Mouse (Mus musculus): ENCODE measurements around the gene Hoxb4. TPM values are rescaled to one million over a fixed set of nuclear protein-coding genes. Genes with fewer than 3 reads are reported as not detected.

Gene Hoxb4
- polyA plus RNA-seq (2014; fragmentation: Nextera tagmentation; extraction: Ambion mirVana) = 0.09 and 0.15 TPM in 2 replicates

DNA sequence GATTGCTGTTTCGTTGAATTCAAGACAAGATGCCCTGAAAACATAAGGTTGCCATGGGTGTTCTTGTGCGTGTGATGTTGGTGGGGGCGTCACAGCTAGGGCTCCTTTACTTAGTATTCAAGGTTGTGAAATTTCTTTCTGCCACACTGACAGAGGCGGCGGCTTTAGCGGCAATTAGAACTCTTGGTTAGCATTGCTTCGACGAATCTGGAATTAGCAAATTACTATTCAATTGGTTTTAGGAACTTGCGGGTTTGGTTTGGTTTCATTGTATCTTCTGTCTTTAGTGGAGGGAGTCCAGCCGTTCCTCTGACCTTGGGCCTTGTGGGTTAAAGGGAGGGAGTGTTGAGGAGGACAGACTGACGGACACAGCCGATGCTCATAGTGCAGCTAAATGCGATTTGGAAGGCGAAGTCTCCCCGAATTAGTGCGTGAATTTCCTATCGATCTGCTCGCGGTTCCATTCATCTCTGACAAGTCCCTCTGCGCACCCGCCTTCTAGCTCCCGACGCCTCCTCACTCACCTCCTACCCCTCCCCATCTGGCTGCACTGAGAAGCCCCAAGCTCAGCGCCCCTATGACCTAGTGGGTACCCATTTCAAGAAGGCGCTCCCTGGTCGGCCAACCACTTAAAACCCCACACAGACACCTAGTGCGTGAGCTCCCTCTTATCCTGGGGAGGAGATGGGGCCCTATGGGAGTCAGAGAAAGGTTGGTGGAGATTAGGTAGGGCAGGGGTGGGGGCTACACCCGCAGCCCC lies at the start of gene Hoxb4:
Gene Hoxb4 (plus strand): TSS at position 660 of the 760 bp plus-strand sequence.
- Histone ChIP-seq H3K27me3 (ENCODE audit: control insufficient read depth, insufficient read depth, low read length) (peaks cover 98% of the 10 kb centered on the region), H3K36me3 (ENCODE audit: control insufficient read depth, insufficient read depth, low read length) (no peaks in the 10 kb centered on the region), H3K4me3 (ENCODE audit: control insufficient read depth in 1 of 2, insufficient read depth in 1 of 2, low read depth in 1 of 2, low read length in 2 of 2) (peak within 1 kb of the TSS; percentile 39), H3K4me2 (ENCODE audit: low read length) (peak within 1 kb of the TSS; percentile 55), H3K9ac (ENCODE audit: low read length) (peak within 1 kb of the TSS; percentile 66; the same call in 1 of the 2 replicates), H3K4me1 (ENCODE audit: control insufficient read depth in 2 of 2, insufficient read depth in 2 of 2, low read length in 2 of 2) (0 out of 4 replicates have a peak, but pooled peaks cover 2 to 7% of the 10 kb centered on the region in 2 experiments), H3K9me3 (ENCODE audit: control insufficient read depth, low read length) (no peaks in the 10 kb centered on the region), H3K27ac (replicated peaks in 1 of 2; ENCODE audit: control insufficient read depth in 1 of 2, insufficient read depth in 1 of 2, low read depth in 2 of 2, low read length in 2 of 2) (peak within 1 kb of the TSS in 1 of 2 experiments; percentile 57; a peak in 2 of 4 replicates)
- WGBS = 3% methylated on average over 28 of the region's 28 CpGs
- 0 out of 2 replicates have a peak, but pooled peaks have one; percentile 42 for ATAC-seq (ENCODE audit: insufficient number of reproducible peaks, insufficient read depth, low FRiP score, low read depth)

DNA sequence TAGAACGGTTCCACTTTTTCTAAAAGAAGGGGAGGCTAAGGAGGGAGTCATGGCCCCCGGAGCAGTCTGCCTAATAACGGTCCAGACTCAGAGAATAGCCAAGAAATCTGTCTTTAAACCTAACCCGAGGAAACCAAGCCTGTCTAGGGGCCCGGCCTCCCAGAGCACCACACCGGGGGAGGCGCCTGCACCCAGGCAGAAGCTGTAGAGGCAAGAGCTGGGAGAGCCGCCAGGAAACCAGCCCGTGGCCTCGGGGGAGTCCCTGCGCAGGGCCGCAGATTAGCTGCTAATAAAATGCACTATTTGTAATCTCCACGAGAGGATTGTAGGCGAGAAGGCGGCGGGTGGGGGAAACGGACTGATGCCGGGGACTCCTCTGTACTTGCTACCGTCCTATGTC lies 48.2 kb upstream of the Hoxb4 start:
- Histone ChIP-seq H3K27ac (replicated peaks in 1 of 2; ENCODE audit: control insufficient read depth in 1 of 2, insufficient read depth in 1 of 2, low read depth in 2 of 2, low read length in 2 of 2) (no peak overlapping the region), H3K9ac (ENCODE audit: low read length) (no peak overlapping the region), H3K36me3 (ENCODE audit: control insufficient read depth, insufficient read depth, low read length) (no peaks in the 10 kb centered on the region), H3K9me3 (ENCODE audit: control insufficient read depth, low read length) (no peaks in the 10 kb centered on the region), H3K27me3 (ENCODE audit: control insufficient read depth, insufficient read depth, low read length) (peaks cover 99% of the 10 kb centered on the region), H3K4me1 (ENCODE audit: control insufficient read depth in 2 of 2, insufficient read depth in 2 of 2, low read length in 2 of 2) (peaks cover 0 to 11% of the 10 kb centered on the region in 2 experiments; a peak in 2 of 4 replicates), H3K4me2 (ENCODE audit: low read length) (no peak overlapping the region), H3K4me3 (ENCODE audit: control insufficient read depth in 1 of 2, insufficient read depth in 1 of 2, low read depth in 1 of 2, low read length in 2 of 2) (no peak overlapping the region)
- WGBS = under 1% methylated on average over 19 of the region's 19 CpGs
- ATAC-seq (ENCODE audit: insufficient number of reproducible peaks, insufficient read depth, low FRiP score, low read depth) = no peak

DNA sequence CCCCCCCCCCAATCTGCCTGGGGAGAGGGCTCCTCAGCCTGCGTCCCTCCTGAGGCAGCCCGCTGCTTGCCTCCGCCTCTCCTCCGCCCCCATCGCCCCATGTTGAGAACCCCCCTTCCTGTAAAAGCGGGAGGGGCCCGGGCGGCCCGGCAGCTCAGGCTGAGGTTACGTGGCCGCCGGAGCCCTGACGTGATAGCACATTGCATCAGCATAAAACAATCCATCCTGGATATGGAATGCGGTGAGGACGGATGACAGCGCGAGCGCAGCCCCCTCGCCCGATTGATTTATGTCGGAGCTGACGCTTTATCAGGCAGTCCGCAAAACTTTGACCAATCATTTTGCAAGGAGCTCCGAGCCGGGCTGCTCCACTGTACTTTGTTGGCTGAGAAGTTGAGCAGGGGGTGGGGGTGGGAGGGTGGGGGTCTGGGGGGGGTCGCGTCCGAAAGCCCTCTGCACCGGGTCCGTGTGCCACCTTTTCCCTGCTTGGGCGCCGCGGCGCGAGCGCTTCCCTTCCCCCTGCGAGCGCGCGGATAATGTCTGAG lies 47.0 kb upstream of the Hoxb4 start, which contains the start of gene Hoxb9:
Gene Hoxb9 (plus strand): TSS at position 462 of the 545 bp plus-strand sequence.
- Histone ChIP-seq H3K27ac (replicated peaks in 1 of 2; ENCODE audit: control insufficient read depth in 1 of 2, insufficient read depth in 1 of 2, low read depth in 2 of 2, low read length in 2 of 2) (no peak within 1 kb of the TSS), H3K9ac (ENCODE audit: low read length) (no peak within 1 kb of the TSS), H3K36me3 (ENCODE audit: control insufficient read depth, insufficient read depth, low read length) (no peaks in the 10 kb centered on the region), H3K27me3 (ENCODE audit: control insufficient read depth, insufficient read depth, low read length) (peaks cover 100% of the 10 kb centered on the region), H3K4me3 (ENCODE audit: control insufficient read depth in 1 of 2, insufficient read depth in 1 of 2, low read depth in 1 of 2, low read length in 2 of 2) (peak within 1 kb of the TSS in 1 of 2 experiments; percentile 29; a peak in 2 of 4 replicates), H3K4me2 (ENCODE audit: low read length) (peak within 1 kb of the TSS; percentile 48), H3K4me1 (ENCODE audit: control insufficient read depth in 2 of 2, insufficient read depth in 2 of 2, low read length in 2 of 2) (peaks cover 0 to 11% of the 10 kb centered on the region in 2 experiments; a peak in 2 of 4 replicates), H3K9me3 (ENCODE audit: control insufficient read depth, low read length) (no peaks in the 10 kb centered on the region)
- no peak for ATAC-seq (ENCODE audit: insufficient number of reproducible peaks, insufficient read depth, low FRiP score, low read depth)
- under 1% methylated on average over 38 of the region's 40 CpGs for WGBS

DNA sequence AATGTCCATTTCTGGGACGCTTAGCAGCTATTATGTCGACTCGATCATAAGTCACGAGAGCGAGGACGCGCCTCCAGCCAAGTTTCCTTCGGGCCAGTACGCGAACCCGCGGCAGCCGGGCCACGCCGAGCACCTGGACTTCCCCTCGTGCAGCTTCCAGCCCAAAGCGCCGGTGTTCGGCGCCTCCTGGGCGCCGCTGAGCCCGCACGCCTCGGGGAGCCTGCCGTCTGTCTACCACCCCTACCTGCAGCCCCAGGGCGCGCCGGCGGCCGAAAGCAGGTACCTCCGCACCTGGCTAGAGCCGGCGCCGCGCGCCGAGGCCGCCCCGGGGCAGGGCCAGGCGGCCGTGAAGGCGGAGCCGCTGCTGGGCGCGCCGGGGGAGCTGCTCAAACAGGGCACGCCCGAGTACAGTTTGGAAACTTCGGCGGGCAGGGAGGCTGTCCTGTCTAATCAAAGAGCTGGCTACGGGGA lies 46.5 kb upstream of the Hoxb4 start:
- no peak overlapping the region for H3K27ac ChIP-seq (replicated peaks in 1 of 2; ENCODE audit: control insufficient read depth in 1 of 2, insufficient read depth in 1 of 2, low read depth in 2 of 2, low read length in 2 of 2)
- H3K4me1 ChIP-seq (ENCODE audit: control insufficient read depth in 2 of 2, insufficient read depth in 2 of 2, low read length in 2 of 2) = peaks cover 0 to 11% of the 10 kb centered on the region in 2 experiments; a peak in 2 of 4 replicates
- no peak for ATAC-seq (ENCODE audit: insufficient number of reproducible peaks, insufficient read depth, low FRiP score, low read depth)
- no peaks in the 10 kb centered on the region for H3K36me3 ChIP-seq (ENCODE audit: control insufficient read depth, insufficient read depth, low read length)
- H3K4me2 ChIP-seq (ENCODE audit: low read length) = peak overlapping the region; percentile 48
- H3K4me3 ChIP-seq (ENCODE audit: control insufficient read depth in 1 of 2, insufficient read depth in 1 of 2, low read depth in 1 of 2, low read length in 2 of 2) = peak overlapping the region in 1 of 2 experiments; percentile 29; a peak in 2 of 4 replicates
- H3K9ac ChIP-seq (ENCODE audit: low read length) = no peak overlapping the region
- no peaks in the 10 kb centered on the region for H3K9me3 ChIP-seq (ENCODE audit: control insufficient read depth, low read length)
- peaks cover 100% of the 10 kb centered on the region for H3K27me3 ChIP-seq (ENCODE audit: control insufficient read depth, insufficient read depth, low read length)
- WGBS = under 1% methylated on average over 52 of the region's 52 CpGs

DNA sequence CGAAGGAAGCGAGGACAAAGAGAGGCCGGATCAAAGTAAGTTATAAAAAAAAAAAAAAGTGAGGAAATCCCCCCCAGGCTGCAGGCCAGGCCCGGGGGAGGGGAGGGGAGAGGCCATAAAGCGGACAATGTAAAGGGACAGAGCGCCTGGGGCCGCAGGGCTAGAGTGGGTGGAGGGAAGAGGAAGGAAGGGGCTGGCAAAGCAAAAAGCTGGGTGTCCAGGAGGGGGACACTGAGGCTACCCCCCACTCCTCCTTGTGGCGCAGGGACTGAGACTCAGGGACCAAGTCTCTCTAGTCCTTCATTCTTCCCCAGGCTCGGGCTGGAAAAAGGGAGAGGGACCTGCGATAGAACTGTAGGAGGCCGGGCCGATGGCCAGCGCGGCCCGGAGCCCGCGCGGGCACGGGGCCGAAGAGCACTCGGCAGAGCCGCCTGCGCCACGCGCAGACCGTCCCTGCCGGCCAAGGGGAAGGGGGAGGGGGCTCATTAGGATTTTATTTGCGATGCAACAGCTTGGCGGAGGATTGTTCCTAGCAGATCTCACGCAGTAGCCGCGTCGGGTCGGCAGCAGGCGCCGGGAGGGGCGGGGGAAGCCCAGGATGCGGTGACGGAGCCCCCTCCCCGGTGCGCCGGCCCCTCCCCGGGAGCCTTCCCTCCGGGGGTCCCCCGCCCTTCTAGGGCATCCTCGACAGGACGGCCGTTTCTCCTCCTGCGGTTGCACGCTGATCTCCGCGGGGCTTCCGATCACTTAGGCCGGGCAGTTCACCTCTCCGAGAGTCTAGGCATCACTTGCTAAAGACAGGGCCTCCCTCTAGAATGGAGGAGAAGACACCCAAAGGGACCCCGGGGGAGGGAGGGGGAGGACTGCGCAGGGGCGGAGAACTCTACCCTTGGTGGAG lies 45.8 kb upstream of the Hoxb4 start:
- H3K9ac ChIP-seq (ENCODE audit: low read length) = no peak overlapping the region
- peak overlapping the region in 1 of 2 experiments; percentile 29; a peak in 2 of 4 replicates for H3K4me3 ChIP-seq (ENCODE audit: control insufficient read depth in 1 of 2, insufficient read depth in 1 of 2, low read depth in 1 of 2, low read length in 2 of 2)
- H3K27me3 ChIP-seq (ENCODE audit: control insufficient read depth, insufficient read depth, low read length) = peaks cover 100% of the 10 kb centered on the region
- H3K4me1 ChIP-seq (ENCODE audit: control insufficient read depth in 2 of 2, insufficient read depth in 2 of 2, low read length in 2 of 2) = peaks cover 0 to 11% of the 10 kb centered on the region in 2 experiments; a peak in 2 of 4 replicates
- H3K4me2 ChIP-seq (ENCODE audit: low read length) = peak overlapping the region; percentile 48
- H3K36me3 ChIP-seq (ENCODE audit: control insufficient read depth, insufficient read depth, low read length) = no peaks in the 10 kb centered on the region
- H3K9me3 ChIP-seq (ENCODE audit: control insufficient read depth, low read length) = no peaks in the 10 kb centered on the region
- no peak for ATAC-seq (ENCODE audit: insufficient number of reproducible peaks, insufficient read depth, low FRiP score, low read depth)
- H3K27ac ChIP-seq (replicated peaks in 1 of 2; ENCODE audit: control insufficient read depth in 1 of 2, insufficient read depth in 1 of 2, low read depth in 2 of 2, low read length in 2 of 2) = no peak overlapping the region
- WGBS = under 1% methylated on average over 57 of the region's 58 CpGs

DNA sequence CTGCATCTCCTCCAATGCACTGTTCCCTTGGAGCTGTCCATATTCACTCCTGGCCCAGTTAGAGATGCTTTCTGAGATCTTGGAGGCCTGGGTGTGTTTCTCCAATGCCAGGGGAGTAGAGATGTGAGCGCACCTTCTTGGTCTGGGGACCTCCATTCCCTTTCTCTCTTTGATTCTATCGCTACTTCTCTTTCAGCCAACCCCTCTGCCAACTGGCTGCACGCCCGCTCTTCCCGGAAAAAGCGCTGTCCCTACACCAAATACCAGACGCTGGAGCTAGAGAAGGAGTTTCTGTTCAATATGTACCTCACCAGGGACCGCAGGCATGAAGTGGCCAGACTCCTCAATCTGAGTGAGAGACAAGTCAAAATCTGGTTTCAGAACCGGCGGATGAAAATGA lies 43.6 kb upstream of the Hoxb4 start:
- Histone ChIP-seq H3K4me1 (ENCODE audit: control insufficient read depth in 2 of 2, insufficient read depth in 2 of 2, low read length in 2 of 2) (peaks cover 0 to 11% of the 10 kb centered on the region in 2 experiments; a peak in 2 of 4 replicates), H3K36me3 (ENCODE audit: control insufficient read depth, insufficient read depth, low read length) (no peaks in the 10 kb centered on the region), H3K27me3 (ENCODE audit: control insufficient read depth, insufficient read depth, low read length) (peaks cover 100% of the 10 kb centered on the region), H3K27ac (replicated peaks in 1 of 2; ENCODE audit: control insufficient read depth in 1 of 2, insufficient read depth in 1 of 2, low read depth in 2 of 2, low read length in 2 of 2) (no peak overlapping the region), H3K9ac (ENCODE audit: low read length) (no peak overlapping the region), H3K9me3 (ENCODE audit: control insufficient read depth, low read length) (no peaks in the 10 kb centered on the region), H3K4me3 (ENCODE audit: control insufficient read depth in 1 of 2, insufficient read depth in 1 of 2, low read depth in 1 of 2, low read length in 2 of 2) (no peak overlapping the region), H3K4me2 (ENCODE audit: low read length) (no peak overlapping the region)
- ATAC-seq (ENCODE audit: insufficient number of reproducible peaks, insufficient read depth, low FRiP score, low read depth) = no peak
- WGBS = 4% methylated on average over 10 of the region's 10 CpGs

DNA sequence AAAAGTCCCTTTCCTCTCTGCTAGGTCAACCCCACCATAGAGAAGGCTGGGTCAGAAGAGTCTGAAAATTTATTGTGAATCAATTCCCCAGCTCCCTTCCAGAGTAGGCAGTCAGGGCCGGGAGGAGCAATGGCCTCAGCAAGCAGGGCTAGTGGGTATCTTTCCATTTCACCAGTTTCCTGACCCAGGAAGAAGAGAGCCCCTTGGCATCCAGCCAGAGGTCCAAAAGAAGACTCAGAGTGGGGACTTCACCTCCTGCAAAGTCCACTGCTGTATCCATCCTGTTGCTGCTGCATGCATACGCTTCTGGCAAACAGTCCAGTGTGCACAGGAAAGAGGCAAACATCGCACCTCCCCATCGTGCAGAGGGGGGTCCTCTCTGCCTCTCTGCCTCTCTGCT lies 42.2 kb upstream of the Hoxb4 start:
- Histone ChIP-seq H3K9ac (ENCODE audit: low read length) (no peak overlapping the region), H3K9me3 (ENCODE audit: control insufficient read depth, low read length) (no peaks in the 10 kb centered on the region), H3K4me1 (ENCODE audit: control insufficient read depth in 2 of 2, insufficient read depth in 2 of 2, low read length in 2 of 2) (peaks cover 0 to 11% of the 10 kb centered on the region in 2 experiments; a peak in 2 of 4 replicates), H3K36me3 (ENCODE audit: control insufficient read depth, insufficient read depth, low read length) (no peaks in the 10 kb centered on the region), H3K27ac (replicated peaks in 1 of 2; ENCODE audit: control insufficient read depth in 1 of 2, insufficient read depth in 1 of 2, low read depth in 2 of 2, low read length in 2 of 2) (no peak overlapping the region), H3K27me3 (ENCODE audit: control insufficient read depth, insufficient read depth, low read length) (peaks cover 100% of the 10 kb centered on the region), H3K4me3 (ENCODE audit: control insufficient read depth in 1 of 2, insufficient read depth in 1 of 2, low read depth in 1 of 2, low read length in 2 of 2) (no peak overlapping the region), H3K4me2 (ENCODE audit: low read length) (no peak overlapping the region)
- WGBS = 13% methylated on average over 4 of the region's 4 CpGs
- ATAC-seq (ENCODE audit: insufficient number of reproducible peaks, insufficient read depth, low FRiP score, low read depth) = no peak

All from heart, embryonic 14.5 days (tissue).